Mouse (Mus musculus): ENCODE data around the gene Lmod3. TPM values are rescaled to one million over a fixed set of nuclear protein-coding genes. Genes with fewer than 3 reads are reported as not detected.

The Lmod3 gene
- polyA plus RNA-seq, 1 experiment from 2014 or later, result 3.7 TPM

DNA sequence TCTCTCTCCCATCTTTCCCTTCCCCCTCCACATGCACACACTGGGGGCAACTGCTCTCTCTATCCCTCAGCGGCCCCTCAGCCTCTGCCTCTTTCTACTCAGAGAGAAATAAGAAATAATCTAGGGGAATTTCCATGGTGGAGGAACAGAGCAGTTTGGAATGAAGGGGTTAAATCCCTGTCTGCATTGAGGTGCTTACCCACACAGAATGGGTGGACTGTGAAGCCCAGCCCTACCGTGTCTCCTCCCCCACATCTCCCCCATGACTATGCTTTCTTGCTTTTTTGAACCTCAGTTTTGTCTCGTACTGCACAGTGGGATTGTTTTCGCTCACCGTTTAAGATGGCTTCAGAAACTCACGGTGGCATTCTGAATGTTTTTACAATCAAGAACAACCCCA, 30.2 kb downstream of the Lmod3 start:
- Histone ChIP-seq H3K9me3 (no peaks in the 10 kb centered on the region), H3K27me3 (no peaks in the 10 kb centered on the region), H3K4me1 (peaks cover 18% of the 10 kb centered on the region; the same call in 1 of the 2 replicates), H3K9ac (no peak overlapping the region), H3K27ac (0 out of 2 replicates have a peak overlapping the region, but pooled peaks have one; percentile 54), H3K4me2 (replicated peaks) (0 out of 2 replicates have a peak overlapping the region, but pooled peaks have one; percentile 11), H3K36me3 (no peaks in the 10 kb centered on the region), H3K4me3 (no peak overlapping the region)
- 49% methylated on average over 6 of the region's 6 CpGs for WGBS
- ATAC-seq (ENCODE audit: insufficient number of reproducible peaks, insufficient read depth, low FRiP score, low TSS enrichment), result 0 out of 2 replicates have a peak, but pooled peaks have one; percentile 47

DNA sequence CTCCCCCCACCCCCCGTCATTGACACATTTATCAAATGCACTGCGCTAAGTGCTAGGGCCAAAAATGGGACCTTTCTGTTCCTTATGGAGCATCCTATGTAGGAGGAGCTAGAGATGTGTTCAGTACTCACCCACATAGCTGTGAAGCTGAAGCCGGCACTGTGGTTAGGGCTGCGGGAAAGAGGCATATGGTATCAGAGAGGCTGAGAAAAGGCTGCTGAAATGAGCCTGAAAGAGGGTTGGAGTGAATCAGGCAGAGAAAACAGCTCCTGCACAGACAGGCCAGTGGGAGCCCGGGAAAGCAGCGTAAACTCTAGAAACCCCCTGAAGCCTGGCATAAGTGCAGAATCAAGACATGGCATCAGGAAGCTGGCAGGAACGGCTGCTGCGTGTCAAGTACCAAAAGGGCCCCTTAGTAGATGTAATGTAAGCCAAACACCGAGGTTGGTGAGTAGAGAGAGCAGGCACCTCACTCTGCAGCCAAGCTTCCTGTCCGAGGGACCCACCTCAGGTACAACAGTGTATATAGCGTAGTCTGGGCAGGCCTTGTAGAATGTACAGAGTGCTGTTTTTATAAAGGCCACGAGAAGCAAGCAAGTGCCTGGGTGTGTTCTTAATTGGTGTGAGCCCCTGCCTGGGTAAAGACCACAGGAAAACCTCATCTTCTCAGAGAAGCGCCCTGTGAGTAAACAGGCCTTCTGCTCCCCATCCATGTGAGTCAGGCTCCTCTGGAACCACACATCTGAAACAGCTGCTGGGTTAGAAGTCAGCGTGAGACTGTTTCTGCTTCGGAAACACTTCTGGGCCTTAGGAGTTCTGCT, 31.1 kb downstream of the Lmod3 start:
- Histone ChIP-seq H3K27me3 (no peaks in the 10 kb centered on the region), H3K36me3 (no peaks in the 10 kb centered on the region), H3K27ac (peak overlapping the region; percentile 54), H3K4me2 (replicated peaks) (no peak overlapping the region), H3K9ac (0 out of 2 replicates have a peak overlapping the region, but pooled peaks have one; percentile 7), H3K4me3 (no peak overlapping the region), H3K9me3 (no peaks in the 10 kb centered on the region), H3K4me1 (peaks cover 22% of the 10 kb centered on the region; the same call in 1 of the 2 replicates)
- no peak for ATAC-seq (ENCODE audit: insufficient number of reproducible peaks, insufficient read depth, low FRiP score, low TSS enrichment)
- 65% methylated on average over 15 of the region's 15 CpGs for whole genome bisulfite sequencing

DNA sequence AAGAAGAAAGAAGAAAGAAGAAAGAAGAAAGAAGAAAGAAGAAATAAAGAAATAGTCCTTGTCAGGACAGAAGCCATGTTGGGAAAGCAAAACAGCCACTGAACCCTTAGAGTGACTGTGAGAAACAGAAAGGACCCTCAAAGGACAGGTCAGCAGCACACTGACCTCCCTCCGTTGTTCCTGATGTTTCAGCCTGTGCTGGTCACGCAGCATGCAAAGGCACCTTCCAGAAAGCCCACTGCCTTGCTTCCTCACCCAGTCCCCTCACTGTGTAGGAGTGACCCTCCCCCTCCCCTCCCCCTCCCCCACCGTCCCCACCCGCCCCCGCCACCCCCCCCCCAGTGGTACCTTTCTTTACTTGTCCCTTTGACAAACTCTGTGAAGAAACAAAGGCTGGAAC, 31.9 kb downstream of the Lmod3 start:
- Histone ChIP-seq H3K4me1 (peaks cover 22% of the 10 kb centered on the region; the same call in 1 of the 2 replicates), H3K27ac (no peak overlapping the region), H3K4me3 (no peak overlapping the region), H3K36me3 (no peaks in the 10 kb centered on the region), H3K9ac (no peak overlapping the region), H3K4me2 (replicated peaks) (no peak overlapping the region), H3K27me3 (no peaks in the 10 kb centered on the region), H3K9me3 (no peaks in the 10 kb centered on the region)
- WGBS, result 93% methylated on average over 2 of the region's 5 CpGs
- ATAC-seq (ENCODE audit: insufficient number of reproducible peaks, insufficient read depth, low FRiP score, low TSS enrichment), result no peak

DNA sequence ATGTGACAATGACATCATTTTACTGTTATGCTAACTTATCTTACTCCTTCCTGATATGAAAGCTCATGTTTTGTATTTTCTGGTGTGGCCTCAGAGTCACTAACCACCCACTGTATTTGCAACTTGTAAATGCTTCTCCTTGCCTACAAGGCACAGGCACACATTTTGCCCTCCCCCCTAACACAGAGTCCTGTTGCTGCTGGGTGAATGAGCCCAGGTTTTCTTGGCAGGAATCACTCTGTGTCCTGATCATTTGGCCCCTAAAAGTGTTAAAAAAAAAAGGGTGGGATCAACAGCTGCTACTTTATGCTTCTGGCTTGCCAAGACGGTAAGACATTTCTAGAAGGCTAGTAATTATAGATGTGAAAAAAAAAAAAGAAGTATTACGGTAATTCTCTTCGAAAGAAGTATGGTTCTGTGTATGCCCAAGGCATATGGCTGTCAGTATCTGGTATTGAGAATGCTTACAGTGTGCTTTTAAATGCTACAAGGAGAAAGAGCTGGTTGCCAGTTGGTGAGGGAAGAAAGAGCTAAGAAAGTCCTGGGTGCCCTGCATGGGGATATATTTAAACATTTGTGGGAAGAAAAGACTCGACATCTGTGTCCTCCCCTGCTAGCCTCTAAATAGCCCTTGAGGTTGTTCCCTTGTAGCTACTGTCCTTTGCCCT, 36.3 kb downstream of the Lmod3 start:
- Histone ChIP-seq H3K9ac (no peak overlapping the region), H3K27me3 (no peaks in the 10 kb centered on the region), H3K27ac (no peak overlapping the region), H3K4me3 (no peak overlapping the region), H3K4me1 (peaks cover 14% of the 10 kb centered on the region), H3K9me3 (no peaks in the 10 kb centered on the region), H3K4me2 (replicated peaks) (no peak overlapping the region), H3K36me3 (0 out of 2 replicates have a peak, but pooled peaks cover 4% of the 10 kb centered on the region)
- no peak for ATAC-seq (ENCODE audit: insufficient number of reproducible peaks, insufficient read depth, low FRiP score, low TSS enrichment)
- 76% methylated on average over 4 of the region's 4 CpGs for WGBS

DNA sequence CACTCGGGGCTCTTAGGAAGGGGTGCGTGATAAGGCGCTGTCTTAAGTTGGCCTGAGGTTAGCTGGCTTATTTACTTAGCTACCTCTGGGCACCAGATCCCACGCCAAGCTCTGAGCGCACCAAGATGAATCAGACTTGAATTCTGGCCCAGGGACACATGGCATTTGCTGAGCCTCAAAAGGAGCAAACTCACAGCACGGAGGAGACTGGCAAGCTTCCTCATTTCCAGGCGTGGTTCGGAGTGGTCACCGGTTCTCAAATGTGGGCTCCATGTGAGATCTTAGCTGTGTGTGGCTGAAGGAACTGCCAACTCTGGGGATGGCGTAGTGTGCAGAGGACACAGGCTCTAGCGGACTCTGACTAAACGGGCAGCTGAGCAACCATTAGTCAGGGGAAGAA, 40.6 kb downstream of the Lmod3 start:
- H3K4me3 ChIP-seq, result peak overlapping the region; percentile 57; the same call in 1 of the 2 replicates
- H3K9ac ChIP-seq, result no peak overlapping the region
- no peaks in the 10 kb centered on the region for H3K27me3 ChIP-seq
- H3K9me3 ChIP-seq, result no peaks in the 10 kb centered on the region
- 0 out of 2 replicates have a peak, but pooled peaks cover 4% of the 10 kb centered on the region for H3K36me3 ChIP-seq
- no peak overlapping the region for H3K27ac ChIP-seq
- peak overlapping the region; percentile 80 for H3K4me2 ChIP-seq (replicated peaks)
- H3K4me1 ChIP-seq, result peaks cover 18% of the 10 kb centered on the region
- no peak for ATAC-seq (ENCODE audit: insufficient number of reproducible peaks, insufficient read depth, low FRiP score, low TSS enrichment)
- 77% methylated on average over 12 of the region's 12 CpGs for WGBS

DNA sequence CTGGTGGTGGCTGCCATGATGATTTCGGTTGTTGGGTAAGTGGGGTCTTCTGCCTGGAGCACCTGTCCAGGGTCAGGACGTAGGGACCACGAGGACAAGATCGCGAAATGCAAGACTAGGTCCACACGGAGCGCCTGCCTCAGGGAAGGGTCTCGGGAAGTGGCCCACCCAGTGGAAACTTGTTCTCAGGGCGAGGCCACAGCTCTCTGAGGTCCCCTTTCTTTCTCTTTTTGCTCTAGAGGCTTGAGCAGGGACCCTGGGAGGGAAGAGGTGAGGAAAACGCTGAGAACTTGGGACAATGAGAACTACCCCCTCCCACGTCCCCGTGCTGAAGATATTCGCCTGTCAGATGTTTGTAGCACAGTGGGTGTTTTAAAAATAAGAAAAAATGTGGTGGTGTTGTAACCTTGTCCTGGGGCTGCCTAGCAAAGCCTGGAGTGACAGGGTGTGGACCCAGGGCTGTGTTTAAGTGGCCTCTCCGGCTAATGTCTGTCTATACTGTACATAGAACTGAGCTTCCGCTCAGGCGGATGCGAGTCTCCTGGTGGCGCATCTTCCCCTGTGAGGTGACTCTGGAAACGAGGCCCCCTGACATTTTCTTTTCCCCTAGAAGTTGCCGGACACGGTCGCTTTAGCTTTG, 41.5 kb downstream of the Lmod3 start:
- peaks cover 17% of the 10 kb centered on the region for H3K4me1 ChIP-seq
- peak; percentile 54 for ATAC-seq (ENCODE audit: insufficient number of reproducible peaks, insufficient read depth, low FRiP score, low TSS enrichment)
- H3K9ac ChIP-seq, result peak overlapping the region; percentile 61
- H3K36me3 ChIP-seq, result 0 out of 2 replicates have a peak, but pooled peaks cover 4% of the 10 kb centered on the region
- no peak overlapping the region for H3K27ac ChIP-seq
- H3K4me2 ChIP-seq (replicated peaks), result peak overlapping the region; percentile 80
- 2% methylated on average over 22 of the region's 22 CpGs for WGBS
- H3K27me3 ChIP-seq, result no peaks in the 10 kb centered on the region
- H3K4me3 ChIP-seq, result peak overlapping the region; percentile 57
- no peaks in the 10 kb centered on the region for H3K9me3 ChIP-seq

DNA sequence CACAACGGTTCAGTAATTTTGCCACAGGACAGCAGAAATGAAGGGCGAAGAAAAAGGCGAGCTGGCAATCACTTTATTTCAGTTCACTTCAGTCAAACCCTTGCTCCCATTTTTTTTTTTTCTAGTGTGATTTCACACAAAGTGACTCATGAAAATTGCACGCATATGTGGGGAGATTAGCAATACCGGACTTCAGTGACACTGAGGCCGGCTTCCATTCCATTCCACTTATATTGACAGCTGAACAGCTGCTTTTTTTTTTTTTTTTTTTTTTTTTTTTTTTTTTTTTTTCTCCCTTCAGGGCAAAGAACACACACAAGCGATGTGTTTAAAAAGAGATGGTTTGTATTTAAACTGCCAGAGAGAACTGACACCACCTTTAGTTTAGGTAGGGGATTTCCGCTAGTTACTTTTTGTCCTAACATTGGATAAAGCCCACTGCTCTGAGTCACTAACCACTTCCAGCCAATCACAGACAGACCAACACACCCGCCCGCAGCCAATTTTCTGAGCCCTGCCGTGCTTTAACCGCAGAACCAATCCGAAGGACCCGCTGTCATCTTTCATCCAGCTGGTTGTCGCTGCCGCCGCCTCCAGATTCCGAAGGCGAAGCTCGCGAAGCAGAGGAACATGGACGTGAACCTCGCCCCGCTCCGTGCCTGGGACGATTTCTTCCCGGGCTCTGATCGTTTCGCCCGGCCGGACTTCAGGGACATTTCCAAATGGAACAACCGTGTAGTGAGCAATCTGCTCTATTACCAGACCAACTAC, 42.2 kb downstream of the Lmod3 start, which contains the start of gene Arl6ip5:
Gene Arl6ip5 (plus strand): TSS at position 499 of the 771 bp plus-strand sequence.
- WGBS, result 6% methylated on average over 32 of the region's 32 CpGs
- Histone ChIP-seq H3K9me3 (no peaks in the 10 kb centered on the region), H3K27ac (0 out of 2 replicates have a peak within 1 kb of the TSS, but pooled peaks have one; percentile 27), H3K36me3 (0 out of 2 replicates have a peak, but pooled peaks cover 4% of the 10 kb centered on the region), H3K4me1 (peaks cover 17% of the 10 kb centered on the region), H3K4me2 (replicated peaks) (peak within 1 kb of the TSS; percentile 80), H3K9ac (peak within 1 kb of the TSS; percentile 61), H3K27me3 (no peaks in the 10 kb centered on the region), H3K4me3 (peak within 1 kb of the TSS; percentile 57)
- peak; percentile 78 for ATAC-seq (ENCODE audit: insufficient number of reproducible peaks, insufficient read depth, low FRiP score, low TSS enrichment)

DNA sequence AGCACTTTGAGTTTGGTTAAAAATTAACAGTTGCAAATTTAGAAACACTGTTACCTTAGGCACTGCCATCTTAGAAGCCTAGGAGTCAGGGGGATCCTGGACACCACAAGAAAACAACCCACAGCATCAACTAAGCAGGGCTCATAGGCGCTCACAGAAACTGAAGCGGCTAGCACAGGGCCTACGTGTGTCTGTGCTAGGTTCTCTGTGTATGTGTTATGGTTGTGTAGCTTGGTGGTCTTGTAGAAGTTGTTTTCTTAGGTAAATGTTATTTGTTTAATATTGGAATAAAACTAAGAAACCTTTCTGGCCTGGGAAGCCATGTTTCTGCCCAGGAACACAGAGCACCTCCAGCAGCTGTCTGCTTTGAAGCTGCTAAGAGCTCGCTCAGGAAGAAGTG, 42.8 kb downstream of the Lmod3 start:
- Histone ChIP-seq H3K4me2 (replicated peaks) (0 out of 2 replicates have a peak overlapping the region, but pooled peaks have one; percentile 80), H3K27me3 (no peaks in the 10 kb centered on the region), H3K4me3 (no peak overlapping the region), H3K4me1 (peaks cover 17% of the 10 kb centered on the region), H3K9ac (no peak overlapping the region), H3K27ac (0 out of 2 replicates have a peak overlapping the region, but pooled peaks have one; percentile 27), H3K9me3 (no peaks in the 10 kb centered on the region), H3K36me3 (0 out of 2 replicates have a peak, but pooled peaks cover 2% of the 10 kb centered on the region)
- no peak for ATAC-seq (ENCODE audit: insufficient number of reproducible peaks, insufficient read depth, low FRiP score, low TSS enrichment)
- 82% methylated on average over 4 of the region's 4 CpGs for WGBS

DNA sequence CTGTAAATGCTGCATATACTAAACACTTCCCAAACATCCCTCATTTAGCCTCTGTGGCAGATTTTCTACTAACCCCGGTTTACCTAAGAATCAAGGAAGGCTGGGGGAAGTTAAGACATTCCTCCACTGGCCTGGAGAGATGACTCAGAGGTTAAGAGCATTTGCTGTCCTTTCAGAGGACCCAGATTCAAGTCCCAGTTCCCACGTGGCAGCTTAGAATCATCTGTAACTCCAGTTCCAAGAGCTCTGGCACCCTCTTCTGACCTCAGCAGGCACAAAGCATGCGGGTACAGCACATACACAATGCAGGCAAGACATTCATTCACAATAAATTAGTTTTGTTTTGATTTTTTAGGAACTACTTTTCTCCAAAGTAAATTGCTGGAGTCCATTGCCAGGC, 43.4 kb downstream of the Lmod3 start:
- H3K4me2 ChIP-seq (replicated peaks), result no peak overlapping the region
- H3K27me3 ChIP-seq, result no peaks in the 10 kb centered on the region
- H3K27ac ChIP-seq, result no peak overlapping the region
- H3K4me1 ChIP-seq, result peaks cover 22% of the 10 kb centered on the region
- H3K9ac ChIP-seq, result no peak overlapping the region
- 44% methylated on average over 3 of the region's 3 CpGs for WGBS
- no peaks in the 10 kb centered on the region for H3K9me3 ChIP-seq
- no peaks in the 10 kb centered on the region for H3K36me3 ChIP-seq
- H3K4me3 ChIP-seq, result no peak overlapping the region
- no peak for ATAC-seq (ENCODE audit: insufficient number of reproducible peaks, insufficient read depth, low FRiP score, low TSS enrichment)

DNA sequence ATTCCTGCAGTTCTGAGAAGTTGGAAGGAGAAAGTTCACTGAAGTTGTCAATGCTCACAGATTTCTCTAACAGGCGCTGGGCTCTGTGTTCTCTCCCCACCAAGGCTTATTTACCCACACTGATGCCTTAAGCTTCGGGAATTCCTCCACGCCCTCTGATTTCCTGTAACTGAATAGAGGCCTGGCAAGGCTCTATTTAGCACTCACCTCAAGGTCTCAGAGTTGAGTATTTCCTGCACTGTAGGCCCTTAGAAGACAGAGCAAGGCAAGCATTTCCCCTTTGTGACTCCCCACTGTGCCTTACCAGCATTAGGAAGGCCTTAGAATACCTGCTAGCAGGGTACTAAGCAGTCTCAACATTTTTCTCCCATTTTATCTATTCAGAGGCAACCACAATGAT, 44.2 kb downstream of the Lmod3 start:
- H3K4me2 ChIP-seq (replicated peaks), result no peak overlapping the region
- ATAC-seq (ENCODE audit: insufficient number of reproducible peaks, insufficient read depth, low FRiP score, low TSS enrichment), result no peak
- H3K27me3 ChIP-seq, result no peaks in the 10 kb centered on the region
- WGBS, result 19% methylated on average over 3 of the region's 3 CpGs
- H3K9me3 ChIP-seq, result no peaks in the 10 kb centered on the region
- H3K4me3 ChIP-seq, result no peak overlapping the region
- no peaks in the 10 kb centered on the region for H3K36me3 ChIP-seq
- peaks cover 25% of the 10 kb centered on the region for H3K4me1 ChIP-seq
- H3K9ac ChIP-seq, result no peak overlapping the region
- no peak overlapping the region for H3K27ac ChIP-seq

DNA sequence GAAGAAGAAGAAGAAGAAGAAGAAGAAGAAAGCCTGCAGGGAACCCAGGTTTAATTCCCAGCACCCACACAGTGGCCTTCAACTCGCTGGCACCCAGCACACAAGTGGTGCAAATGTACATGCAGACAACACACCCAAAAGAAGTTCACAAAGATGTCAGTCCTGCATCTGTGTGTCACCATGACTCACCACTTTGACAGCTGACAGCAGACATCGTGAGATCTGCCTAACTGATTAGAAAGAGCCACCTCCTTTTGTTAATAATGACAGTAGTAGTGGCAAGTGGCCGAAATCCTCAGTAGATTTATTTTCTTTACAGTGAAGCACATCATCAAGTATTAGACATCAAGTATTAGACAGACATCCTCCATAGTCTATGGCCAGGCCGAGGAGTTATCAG, 45.5 kb downstream of the Lmod3 start:
- H3K27ac ChIP-seq, result no peak overlapping the region
- no peak overlapping the region for H3K9ac ChIP-seq
- no peak overlapping the region for H3K4me2 ChIP-seq (replicated peaks)
- peaks cover 24% of the 10 kb centered on the region for H3K4me1 ChIP-seq
- 77% methylated on average over 4 of the region's 4 CpGs for WGBS
- no peaks in the 10 kb centered on the region for H3K9me3 ChIP-seq
- H3K27me3 ChIP-seq, result no peaks in the 10 kb centered on the region
- no peaks in the 10 kb centered on the region for H3K36me3 ChIP-seq
- no peak overlapping the region for H3K4me3 ChIP-seq
- no peak for ATAC-seq (ENCODE audit: insufficient number of reproducible peaks, insufficient read depth, low FRiP score, low TSS enrichment)
